Mouse (Mus musculus) hindbrain, postnatal 0 days (tissue): Measurements from ENCODE around the gene Tmem95. TPM values are rescaled to one million over a fixed set of nuclear protein-coding genes. Genes with fewer than 3 reads are reported as not detected.

Experiments
- ATAC-seq: fragments of 200-750 bp; cut with Nextera tagmentation; 2 replicates; pipeline ENCODE4 v1.8.0; 2017; ENCODE audit warnings: mild to moderate bottlenecking, moderate TSS enrichment, moderate library complexity
- DNase-seq: peaks from one replicate; pipeline ENCODE4 v3.0.0-alpha.2; 2015; ENCODE audit warnings: low spot score
- H3K27ac ChIP-seq: fragments of 300-500 bp; sonication (generic); 2 replicates; pipeline ENCODE4 v1.5.1; 2014; ENCODE audit warnings: mild to moderate bottlenecking
- H3K27me3 ChIP-seq: fragments of 300-500 bp; sonication (generic); 2 replicates; pipeline ENCODE4 v1.6.1; 2014; ENCODE audit warnings: low read length, mixed read lengths; ENCODE audit not compliant: insufficient read depth
- H3K36me3 ChIP-seq: fragments of 300-500 bp; sonication (generic); 2 replicates; pipeline ENCODE4 v1.6.1; 2014; ENCODE audit warnings: low read length, mixed read lengths; ENCODE audit not compliant: insufficient read depth
- H3K4me1 ChIP-seq: fragments of 300-500 bp; sonication (generic); 2 replicates; pipeline ENCODE4 v1.6.1; 2014; ENCODE audit warnings: antibody characterized with exemption, low read length, mixed read lengths; ENCODE audit not compliant: insufficient read depth
- H3K4me2 ChIP-seq: fragments of 300-500 bp; sonication (generic); 2 replicates; pipeline ENCODE4 v1.6.1; 2014; ENCODE audit warnings: low read depth, mild to moderate bottlenecking, low read length, moderate library complexity, mixed read lengths
- H3K4me3 ChIP-seq: fragments of 300-500 bp; sonication (generic); 2 replicates; pipeline ENCODE4 v1.5.1; 2014; ENCODE audit warnings: low read length
- H3K9ac ChIP-seq: fragments of 300-500 bp; sonication (generic); replicated peaks from 2 replicates; pipeline ENCODE4 v1.6.1; 2014; ENCODE audit warnings: mild to moderate bottlenecking, low read length, moderate library complexity, mixed read lengths
- H3K9me3 ChIP-seq: fragments of 300-500 bp; sonication (generic); 2 replicates; pipeline ENCODE4 v1.6.1; 2016; ENCODE audit warnings: low read length, mixed read lengths
- CTCF ChIP-seq: IDR thresholded peaks from 2 replicates; pipeline ENCODE4 v1.5.1; 2016; ENCODE audit warnings: antibody characterized with exemption, control low read depth, low read depth
- WGBS: fragments of 180-500 bp; shearing (Covaris S2); extraction: QIAGEN DNeasy Blood & Tissue Kit; methylation state at CpG from one replicate; pipeline ENCODE4 v1.1.7; 2014; 5-methylcytosine and 5-hydroxymethylcytosine counted together
- polyA plus RNA-seq: library from polyadenylated mRNA; unstranded; fragments of >200 nt; fragmentation: Nextera tagmentation; extraction: Ambion mirVana; gene quantifications from 2 replicates; pipeline ENCODE4 v1.2.1, GENCODE M21; 2015
- total RNA-seq: library from RNA; depleted of rRNA; stranded (reverse); fragments of >200 nt; gene quantifications from 2 replicates; pipeline ENCODE4 v1.2.3, GENCODE M21; 2014

Tmem95 gene
- total and polyA plus RNA-seq, 2 experiments from 2014 or later = not detected

GRCm38 (mm10) chr11:69884663-69885062, 6.8 kb upstream of the Tmem95 start:
- H3K27me3 ChIP-seq = no peaks in the 10 kb centered on the region
- H3K4me2 ChIP-seq = no peak overlapping the region
- no peaks in the 10 kb centered on the region for H3K9me3 ChIP-seq
- no peak overlapping the region for H3K9ac ChIP-seq
- 81% methylated on average over 8 of the region's 8 CpGs for WGBS
- ATAC-seq (no peak), DNase-seq (no peak)
- no peak overlapping the region for H3K4me3 ChIP-seq
- no peaks in the 10 kb centered on the region for H3K4me1 ChIP-seq
- no peaks in the 10 kb centered on the region for H3K36me3 ChIP-seq
- TF ChIP-seq CTCF = no peak
- H3K27ac ChIP-seq = no peak overlapping the region

GRCm38 (mm10) chr11:69884240-69884639, 6.4 kb upstream of the Tmem95 start:
- Histone ChIP-seq H3K4me1 (no peaks in the 10 kb centered on the region), H3K9me3 (no peaks in the 10 kb centered on the region), H3K4me2 (no peak overlapping the region), H3K4me3 (no peak overlapping the region), H3K27ac (no peak overlapping the region), H3K27me3 (no peaks in the 10 kb centered on the region), H3K36me3 (no peaks in the 10 kb centered on the region), H3K9ac (no peak overlapping the region)
- WGBS = 74% methylated on average over 9 of the region's 9 CpGs
- no peak for ATAC-seq
- TF ChIP-seq CTCF = no peak
- no peak for DNase-seq

- Histone ChIP-seq H3K4me2 (no peak overlapping the region), H3K27me3 (no peaks in the 10 kb centered on the region), H3K27ac (no peak overlapping the region), H3K9ac (no peak overlapping the region), H3K4me1 (no peaks in the 10 kb centered on the region), H3K36me3 (no peaks in the 10 kb centered on the region), H3K4me3 (no peak overlapping the region), H3K9me3 (no peaks in the 10 kb centered on the region)
- ATAC-seq (no peak), DNase-seq (no peak)
- WGBS = 86% methylated on average over 8 of the region's 8 CpGs
- no peak for TF ChIP-seq CTCF
Measured at GRCm38 (mm10) chr11:69883527-69884151, 5.8 kb upstream of the Tmem95 start.

- Histone ChIP-seq H3K4me2 (no peak overlapping the region), H3K36me3 (no peaks in the 10 kb centered on the region), H3K4me3 (no peak overlapping the region), H3K9me3 (no peaks in the 10 kb centered on the region), H3K9ac (no peak overlapping the region), H3K27ac (no peak overlapping the region), H3K4me1 (no peaks in the 10 kb centered on the region), H3K27me3 (no peaks in the 10 kb centered on the region)
- no peak for ATAC-seq
- WGBS = 70% methylated on average over 4 of the region's 4 CpGs
- DNase-seq = no peak
- peak; percentile 47 for TF ChIP-seq CTCF
Measured at GRCm38 (mm10) chr11:69883066-69883465, 5.2 kb upstream of the Tmem95 start.

GRCm38 (mm10) chr11:69881787-69882670, 4.2 kb upstream of the Tmem95 start:
- Histone ChIP-seq H3K36me3 (no peaks in the 10 kb centered on the region), H3K27ac (no peak overlapping the region), H3K9me3 (no peaks in the 10 kb centered on the region), H3K9ac (0 out of 2 replicates have a peak overlapping the region, but pooled peaks have one; percentile 37), H3K4me1 (peaks cover 4% of the 10 kb centered on the region; the same call in 1 of the 2 replicates), H3K4me2 (peak overlapping the region; percentile 54), H3K27me3 (no peaks in the 10 kb centered on the region), H3K4me3 (peak overlapping the region; percentile 34; the same call in 1 of the 2 replicates)
- DNase-seq (no peak), ATAC-seq (no peak)
- WGBS = 58% methylated on average over 21 of the region's 21 CpGs
- TF ChIP-seq CTCF = no peak

GRCm38 (mm10) chr11:69880853-69881603, 3.2 kb upstream of the Tmem95 start, which contains the start of gene Kctd11:
Gene Kctd11, minus strand, starts transcription at chr11:69881406.
- DNase-seq = peak; percentile 78
- 0 out of 2 replicates have a peak, but pooled peaks have one; percentile 13 for TF ChIP-seq CTCF
- peak within 1 kb of the TSS; percentile 37; the same call in 1 of the 2 replicates for H3K9ac ChIP-seq
- peak within 1 kb of the TSS; percentile 57 for H3K27ac ChIP-seq
- H3K27me3 ChIP-seq = no peaks in the 10 kb centered on the region
- peaks cover 5% of the 10 kb centered on the region; the same call in 1 of the 2 replicates for H3K4me1 ChIP-seq
- H3K4me2 ChIP-seq = peak within 1 kb of the TSS; percentile 54
- WGBS = under 1% methylated on average over 45 of the region's 46 CpGs
- no peaks in the 10 kb centered on the region for H3K9me3 ChIP-seq
- H3K4me3 ChIP-seq = peak within 1 kb of the TSS; percentile 34
- no peaks in the 10 kb centered on the region for H3K36me3 ChIP-seq
- peak; percentile 87 for ATAC-seq
